Mouse (Mus musculus) mouse embryonic stem cell (cell line): Measurements from ENCODE around the gene Dr1.
"Not testable (repeated sequence)": the region's sequence is repeated elsewhere in the genome, so short reads cannot be mapped to it uniquely, and the experiment has no call there.

ENCODE experiments used
- in situ Hi-C, 2 experiments: fragments of 300-500 bp; cut with MboI; formaldehyde crosslinking; loops; 1 replicate in 1 of 2; 3 replicates in 1 of 2; pipeline ENCODE4 v1.14.3; 2019 to 2020; ENCODE audit warnings: low sequenced_read_pairs in 2 of 2, low pct_unique_long_range_greater_than_20kb in 1 of 2, mixed read lengths in 1 of 2; ENCODE audit not compliant: unreplicated experiment in 1 of 2

Gene Dr1

GRCm38 (mm10) chr5:108268127-108269062, at the start of gene Dr1:
Gene Dr1 (plus strand): TSS chr5:108268897.
- in situ Hi-C loops: no loop called here

GRCm38 (mm10) chr5:108224077-108224476, 44.6 kb upstream of the Dr1 start:
- in situ Hi-C loops: no loop called here

GRCm38 (mm10) chr5:108226159-108226558, 42.5 kb upstream of the Dr1 start:
- in situ Hi-C loops: no loop called here

GRCm38 (mm10) chr5:108246314-108246765, 22.4 kb upstream of the Dr1 start:
- in situ Hi-C loops: no loop called here

GRCm38 (mm10) chr5:108250033-108250432, 18.7 kb upstream of the Dr1 start:
- in situ Hi-C loops: no loop called here

- in situ Hi-C loops: no loop called here
Observed at GRCm38 (mm10) chr5:108255259-108255658, 13.4 kb upstream of the Dr1 start.

GRCm38 (mm10) chr5:108262722-108263121, 6.0 kb upstream of the Dr1 start:
- in situ Hi-C loops: no loop called here

- in situ Hi-C loops: not testable (repeated sequence)
Observed at GRCm38 (mm10) chr5:108263785-108264184, 4.9 kb upstream of the Dr1 start.

- in situ Hi-C loops: no loop called here
Observed at GRCm38 (mm10) chr5:108266990-108267389, 1.7 kb upstream of the Dr1 start.

GRCm38 (mm10) chr5:108269063-108269810, 540 bp downstream of the Dr1 start:
- in situ Hi-C loops: no loop called here

- in situ Hi-C loops: no loop called here
Observed at GRCm38 (mm10) chr5:108269811-108270151, 1.1 kb downstream of the Dr1 start.

- in situ Hi-C loops: no loop called here
Observed at GRCm38 (mm10) chr5:108270415-108270814, 1.7 kb downstream of the Dr1 start.

- in situ Hi-C loops: not testable (repeated sequence)
Observed at GRCm38 (mm10) chr5:108271345-108271744, 2.6 kb downstream of the Dr1 start.

- in situ Hi-C loops: no loop called here
Observed at GRCm38 (mm10) chr5:108286957-108287356, 18.3 kb downstream of the Dr1 start.

- in situ Hi-C loops: no loop called here
Observed at GRCm38 (mm10) chr5:108301567-108301966, 32.9 kb downstream of the Dr1 start.

GRCm38 (mm10) chr5:108312224-108313064, 43.7 kb downstream of the Dr1 start, which contains the start of gene Pigg:
Gene Pigg (plus strand): TSS chr5:108312609.
- in situ Hi-C loops: no loop called here

GRCm38 (mm10) chr5:108313065-108313860, 44.6 kb downstream of the Dr1 start:
- in situ Hi-C loops: no loop called here
